Mouse (Mus musculus) testis, adult 2 months (tissue): ENCODE measurements around the gene Vmn1r77. TPM values are rescaled to one million over a fixed set of nuclear protein-coding genes. Genes with fewer than 3 reads are reported as not detected.
"Not testable (repeated sequence)": the region's sequence is repeated elsewhere in the genome, so short reads cannot be mapped to it uniquely, and the experiment has no call there.

ENCODE experiments used
- H3K27ac ChIP-seq: fragments of 200-500 bp; 2 replicates; pipeline ENCODE4 v1.5.1; 2012; ENCODE audit warnings: low read depth, low read length; ENCODE audit not compliant: control insufficient read depth, insufficient read depth
- H3K27me3 ChIP-seq: fragments of 200-500 bp; 2 replicates; pipeline ENCODE4 v1.6.1; 2012; ENCODE audit warnings: mild to moderate bottlenecking, low read length, moderate library complexity; ENCODE audit not compliant: control insufficient read depth, insufficient read depth
- H3K36me3 ChIP-seq: fragments of 200-500 bp; 2 replicates; pipeline ENCODE4 v1.6.1; 2012; ENCODE audit warnings: mild to moderate bottlenecking, low read length; ENCODE audit not compliant: control insufficient read depth, insufficient read depth
- H3K4me1 ChIP-seq: fragments of 200-500 bp; 2 replicates; pipeline ENCODE4 v1.6.1; 2012; ENCODE audit warnings: low read length; ENCODE audit not compliant: control insufficient read depth, insufficient read depth
- H3K4me3 ChIP-seq: fragments of 200-500 bp; 2 replicates; pipeline ENCODE4 v1.5.1; 2012; ENCODE audit warnings: low read depth, mild to moderate bottlenecking, low read length, moderate library complexity, mixed read lengths; ENCODE audit not compliant: control insufficient read depth
- CTCF ChIP-seq: fragments of 200-500 bp; IDR thresholded peaks from 2 replicates; pipeline ENCODE4 v1.5.1; 2012; ENCODE audit warnings: low read depth, mild to moderate bottlenecking, inconsistent platforms, low read length, moderate library complexity; ENCODE audit not compliant: control insufficient read depth, insufficient read depth, insufficient replicate concordance
- POLR2A ChIP-seq: fragments of 200-500 bp; IDR thresholded peaks from 2 replicates; pipeline ENCODE4 v1.6.1; 2012; ENCODE audit warnings: low read depth, mild to moderate bottlenecking, inconsistent platforms, low read length, moderate library complexity; ENCODE audit not compliant: control insufficient read depth
- polyA plus RNA-seq: library from polyadenylated mRNA; depleted of rRNA; stranded (reverse); fragments of >200 nt; gene quantifications from 2 replicates; pipeline ENCODE4 v1.2.3, GENCODE M21; 2012; rRNA removed

The Vmn1r77 gene
- polyA plus RNA-seq, result not detected in 2 replicates

DNA sequence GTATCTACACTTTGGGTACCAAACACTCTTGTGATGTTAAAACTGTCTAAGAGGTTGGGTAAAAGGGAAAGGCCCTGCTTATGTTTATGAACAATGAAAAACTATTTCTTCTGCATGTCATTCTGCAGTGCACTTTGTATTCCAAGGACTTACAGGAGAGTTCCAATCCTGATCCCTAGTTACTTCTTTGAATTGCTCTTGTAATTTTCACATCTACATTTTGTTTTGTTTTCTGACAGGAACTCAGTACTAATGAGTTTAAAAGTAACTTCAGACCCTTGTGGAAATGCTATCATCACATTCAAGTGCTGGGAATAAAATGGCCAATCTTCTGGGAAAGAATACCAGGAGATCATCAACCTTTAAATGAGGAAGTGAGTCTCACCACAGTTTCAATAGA, at the start of gene Vmn1r77:
Gene Vmn1r77, plus strand, starts transcription at position 301 of the 400 bp plus-strand sequence.
- H3K27ac ChIP-seq, H3K4me3 ChIP-seq, H3K4me1 ChIP-seq, H3K36me3 ChIP-seq, H3K27me3 ChIP-seq: not testable (repeated sequence)

GRCm38 (mm10) chr7:12011491-12011890, 25.1 kb upstream of the Vmn1r77 start:
- H3K4me1 ChIP-seq, H3K4me3 ChIP-seq, H3K36me3 ChIP-seq, H3K27ac ChIP-seq, H3K27me3 ChIP-seq: not testable (repeated sequence)

DNA sequence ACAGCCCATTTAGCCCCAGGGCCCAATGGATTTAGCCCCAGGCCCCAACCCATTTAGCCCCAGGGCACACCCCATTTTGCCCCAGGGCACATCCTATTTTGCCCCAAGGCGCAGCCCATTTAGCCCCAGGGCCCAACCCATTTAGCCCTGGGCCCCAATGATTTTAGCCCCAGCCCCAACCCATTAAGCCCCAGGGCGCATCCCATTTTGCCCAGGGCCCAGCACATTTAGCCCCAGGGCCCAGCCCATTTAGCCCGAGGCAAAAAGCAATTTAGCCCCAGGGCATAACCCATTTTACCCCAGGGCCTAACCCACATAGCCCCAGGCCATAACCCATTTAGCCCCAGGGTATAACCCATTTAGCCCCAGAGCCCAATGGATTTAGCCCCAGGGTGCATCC, 24.2 kb upstream of the Vmn1r77 start:
- H3K27ac ChIP-seq, H3K27me3 ChIP-seq, H3K4me3 ChIP-seq, H3K4me1 ChIP-seq, H3K36me3 ChIP-seq: not testable (repeated sequence)

GRCm38 (mm10) chr7:12013106-12013505, 23.4 kb upstream of the Vmn1r77 start:
- TF ChIP-seq POLR2A (no peak), CTCF (no peak)
- Histone ChIP-seq H3K27ac (no peak overlapping the region), H3K4me3 (no peak overlapping the region), H3K27me3 (no peaks in the 10 kb centered on the region), H3K4me1 (no peaks in the 10 kb centered on the region), H3K36me3 (no peaks in the 10 kb centered on the region)

- H3K4me3 ChIP-seq, H3K27me3 ChIP-seq, H3K4me1 ChIP-seq, H3K36me3 ChIP-seq, H3K27ac ChIP-seq: not testable (repeated sequence)
These were observed 18.7 kb upstream of the Vmn1r77 start for GRCm38 (mm10) chr7:12017829-12018228.

GRCm38 (mm10) chr7:12040664-12041063, 4.1 kb downstream of the Vmn1r77 start:
- TF ChIP-seq CTCF, result no peak
- H3K4me3 ChIP-seq, result no peak overlapping the region
- H3K27me3 ChIP-seq, result no peaks in the 10 kb centered on the region
- H3K4me1 ChIP-seq, result no peaks in the 10 kb centered on the region
- no peaks in the 10 kb centered on the region for H3K36me3 ChIP-seq
- no peak overlapping the region for H3K27ac ChIP-seq

Other genes starting within 250 kb of the Vmn1r77 start
- gene Vmn1r74, start 202.8 kb upstream of the Vmn1r77 start, polyA plus RNA-seq, result not detected in 2 replicates
- gene Vmn1r75, start 162.1 kb upstream of the Vmn1r77 start, polyA plus RNA-seq, result not detected in 2 replicates
- gene Vmn1r76, start 98.5 kb upstream of the Vmn1r77 start, polyA plus RNA-seq, result 0.01 TPM in 1 of 2 replicates, not detected in the other
- not detected in 2 replicates for gene Vmn1r78, start 113.5 kb downstream of the Vmn1r77 start, polyA plus RNA-seq
- not detected in 2 replicates for gene Vmn1r79, start 134.5 kb downstream of the Vmn1r77 start, polyA plus RNA-seq
- not detected in 2 replicates for gene Vmn1r80, start 152.5 kb downstream of the Vmn1r77 start, polyA plus RNA-seq
- gene Vmn1r81, start 231.5 kb downstream of the Vmn1r77 start, polyA plus RNA-seq, result not detected in 2 replicates